Mouse (Mus musculus): ENCODE results near the gene Sumo1. TPM values are rescaled to one million over a fixed set of nuclear protein-coding genes. Genes with fewer than 3 reads are reported as not detected.

Gene Sumo1
- total RNA-seq (2017), result 166 to 204 TPM (median 186 TPM) in 3 replicates

- peak; percentile 95 for ATAC-seq (replicated peaks; ENCODE audit: insufficient number of reproducible peaks, low FRiP score, low TSS enrichment, poor library complexity, severe bottlenecking)
Measured at GRCm38 (mm10) chr1:59670641-59671168, at the start of gene Sumo1. Gene Sumo1, minus strand, starts transcription at chr1:59670834.

- ATAC-seq (replicated peaks; ENCODE audit: insufficient number of reproducible peaks, low FRiP score, low TSS enrichment, poor library complexity, severe bottlenecking), result no peak
Measured at GRCm38 (mm10) chr1:59719900-59720299, 49.3 kb upstream of the Sumo1 start.

GRCm38 (mm10) chr1:59701766-59702165 lies 31.1 kb upstream of the Sumo1 start:
- no peak for ATAC-seq (replicated peaks; ENCODE audit: insufficient number of reproducible peaks, low FRiP score, low TSS enrichment, poor library complexity, severe bottlenecking)

GRCm38 (mm10) chr1:59698207-59698606 lies 27.6 kb upstream of the Sumo1 start:
- no peak for ATAC-seq (replicated peaks; ENCODE audit: insufficient number of reproducible peaks, low FRiP score, low TSS enrichment, poor library complexity, severe bottlenecking)

GRCm38 (mm10) chr1:59697751-59698150 lies 27.1 kb upstream of the Sumo1 start:
- ATAC-seq (replicated peaks; ENCODE audit: insufficient number of reproducible peaks, low FRiP score, low TSS enrichment, poor library complexity, severe bottlenecking), result no peak

GRCm38 (mm10) chr1:59690467-59690866 lies 19.8 kb upstream of the Sumo1 start:
- ATAC-seq (replicated peaks; ENCODE audit: insufficient number of reproducible peaks, low FRiP score, low TSS enrichment, poor library complexity, severe bottlenecking), result no peak

- no peak for ATAC-seq (replicated peaks; ENCODE audit: insufficient number of reproducible peaks, low FRiP score, low TSS enrichment, poor library complexity, severe bottlenecking)
Measured at GRCm38 (mm10) chr1:59687493-59687892, 16.9 kb upstream of the Sumo1 start.

- ATAC-seq (replicated peaks; ENCODE audit: insufficient number of reproducible peaks, low FRiP score, low TSS enrichment, poor library complexity, severe bottlenecking), result peak; percentile 99
Measured at GRCm38 (mm10) chr1:59684819-59685755, 14.5 kb upstream of the Sumo1 start, which contains the start of gene Nop58. Gene Nop58, plus strand, starts transcription at chr1:59684971.

- no peak for ATAC-seq (replicated peaks; ENCODE audit: insufficient number of reproducible peaks, low FRiP score, low TSS enrichment, poor library complexity, severe bottlenecking)
Measured at GRCm38 (mm10) chr1:59683926-59684818, 13.5 kb upstream of the Sumo1 start.

- ATAC-seq (replicated peaks; ENCODE audit: insufficient number of reproducible peaks, low FRiP score, low TSS enrichment, poor library complexity, severe bottlenecking), result no peak
Measured at GRCm38 (mm10) chr1:59673661-59674060, 3.0 kb upstream of the Sumo1 start.

GRCm38 (mm10) chr1:59669962-59670630 lies 538 bp downstream of the Sumo1 start:
- peak; percentile 49; the same call in 1 of the 2 replicates for ATAC-seq (replicated peaks; ENCODE audit: insufficient number of reproducible peaks, low FRiP score, low TSS enrichment, poor library complexity, severe bottlenecking)

- ATAC-seq (replicated peaks; ENCODE audit: insufficient number of reproducible peaks, low FRiP score, low TSS enrichment, poor library complexity, severe bottlenecking), result no peak
Measured at GRCm38 (mm10) chr1:59668871-59669270, 1.8 kb downstream of the Sumo1 start.

- ATAC-seq (replicated peaks; ENCODE audit: insufficient number of reproducible peaks, low FRiP score, low TSS enrichment, poor library complexity, severe bottlenecking), result no peak
Measured at GRCm38 (mm10) chr1:59663456-59664135, 7.0 kb downstream of the Sumo1 start.

- ATAC-seq (replicated peaks; ENCODE audit: insufficient number of reproducible peaks, low FRiP score, low TSS enrichment, poor library complexity, severe bottlenecking), result no peak
Measured at GRCm38 (mm10) chr1:59656244-59657171, 14.1 kb downstream of the Sumo1 start.

GRCm38 (mm10) chr1:59653243-59653911 lies 17.3 kb downstream of the Sumo1 start:
- no peak for ATAC-seq (replicated peaks; ENCODE audit: insufficient number of reproducible peaks, low FRiP score, low TSS enrichment, poor library complexity, severe bottlenecking)

- ATAC-seq (replicated peaks; ENCODE audit: insufficient number of reproducible peaks, low FRiP score, low TSS enrichment, poor library complexity, severe bottlenecking), result no peak
Measured at GRCm38 (mm10) chr1:59651201-59651819, 19.3 kb downstream of the Sumo1 start.

Data from monocyte, adult 5-6 weeks (primary cell).